Mouse (Mus musculus): ENCODE data around the gene Ggct. TPM values are rescaled to one million over a fixed set of nuclear protein-coding genes. Genes with fewer than 3 reads are reported as not detected.

The Ggct gene
- polyA plus RNA-seq, 1 experiment: 1.2 TPM

DNA sequence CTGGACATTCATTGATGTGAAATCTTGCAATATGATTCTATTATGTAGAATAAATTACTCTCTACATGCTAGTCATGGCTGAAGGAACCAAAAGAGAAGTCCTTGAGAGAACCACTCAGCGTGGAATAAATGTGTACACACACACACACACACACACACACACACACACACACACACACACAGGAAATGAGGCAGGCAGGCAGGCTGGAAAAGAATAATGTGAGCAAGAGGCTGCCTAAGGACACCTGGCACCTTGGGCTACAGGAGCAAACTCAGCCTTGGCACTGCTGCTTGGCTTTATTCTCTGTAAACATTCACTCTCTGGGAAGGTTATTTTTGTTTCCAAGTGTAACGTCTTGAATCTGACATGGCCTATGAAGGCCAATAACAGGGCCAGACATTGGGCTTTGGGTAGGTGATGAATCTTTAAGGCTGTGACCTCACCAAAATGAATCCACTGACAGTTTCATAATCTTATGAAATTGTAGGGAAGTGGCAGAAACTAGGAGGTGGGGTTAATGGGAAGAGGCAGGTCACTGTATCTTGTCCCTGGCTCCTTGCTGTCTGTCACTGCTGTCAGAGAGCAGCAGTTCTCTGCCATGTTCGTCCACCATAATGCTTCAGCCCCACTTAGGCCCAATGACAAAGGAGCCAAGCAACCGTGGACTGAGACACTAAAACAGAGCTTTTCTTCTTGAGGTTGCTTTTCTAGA lies 46.4 kb downstream of the Ggct start:
- no peak for TF ChIP-seq CTCF (IDR thresholded peaks at IDR 0.05; ENCODE audit: borderline replicate concordance, control insufficient read depth, extremely low read depth, insufficient read depth, low read length, poor library complexity)
- TF ChIP-seq POLR2A (IDR thresholded peaks at IDR 0.05; ENCODE audit: control insufficient read depth, extremely low read depth, insufficient read depth, low read length, poor library complexity): no peak
- no peaks in the 10 kb centered on the region for H3K36me3 ChIP-seq (ENCODE audit: control insufficient read depth, insufficient read depth, low read length)
- peaks cover 3% of the 10 kb centered on the region; the same call in 1 of the 2 replicates for H3K4me1 ChIP-seq (replicated peaks; ENCODE audit: control insufficient read depth, insufficient read depth, low read length)
- H3K27ac ChIP-seq (ENCODE audit: control insufficient read depth, insufficient read depth, low read length): no peak overlapping the region
- WGBS: 70% methylated on average over 4 of the region's 4 CpGs
- DNase-seq: no peak
- no peak overlapping the region for H3K4me3 ChIP-seq (ENCODE audit: control insufficient read depth, insufficient read depth, low read length)
- H3K27me3 ChIP-seq (ENCODE audit: control insufficient read depth, insufficient read depth, low read length): no peaks in the 10 kb centered on the region

DNA sequence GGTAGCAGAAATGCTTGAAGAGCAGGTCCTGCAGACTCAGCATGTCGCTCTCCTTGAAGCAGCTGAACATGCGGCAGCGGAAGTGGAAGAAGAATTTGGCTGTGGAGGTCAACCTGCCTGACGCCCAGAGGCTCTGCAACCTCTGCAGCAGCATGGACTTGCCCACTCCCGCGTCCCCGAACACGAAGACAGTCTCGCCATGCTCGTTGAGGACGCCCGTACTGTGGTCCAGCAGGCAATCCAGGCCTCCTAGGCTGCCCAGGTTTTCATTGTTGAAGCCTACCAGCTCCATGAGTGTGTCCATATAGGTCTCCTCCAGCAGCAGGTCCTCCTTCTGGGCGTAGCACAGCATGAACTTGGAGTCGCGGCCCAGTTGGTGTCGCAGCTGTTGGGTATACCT lies 48.2 kb downstream of the Ggct start:
- DNase-seq: no peak
- H3K27ac ChIP-seq (ENCODE audit: control insufficient read depth, insufficient read depth, low read length): no peak overlapping the region
- peaks cover 5% of the 10 kb centered on the region for H3K4me1 ChIP-seq (replicated peaks; ENCODE audit: control insufficient read depth, insufficient read depth, low read length)
- TF ChIP-seq CTCF (IDR thresholded peaks at IDR 0.05; ENCODE audit: borderline replicate concordance, control insufficient read depth, extremely low read depth, insufficient read depth, low read length, poor library complexity): no peak
- no peak for TF ChIP-seq POLR2A (IDR thresholded peaks at IDR 0.05; ENCODE audit: control insufficient read depth, extremely low read depth, insufficient read depth, low read length, poor library complexity)
- no peaks in the 10 kb centered on the region for H3K36me3 ChIP-seq (ENCODE audit: control insufficient read depth, insufficient read depth, low read length)
- 96% methylated on average over 16 of the region's 16 CpGs for WGBS
- no peak overlapping the region for H3K4me3 ChIP-seq (ENCODE audit: control insufficient read depth, insufficient read depth, low read length)
- H3K27me3 ChIP-seq (ENCODE audit: control insufficient read depth, insufficient read depth, low read length): no peaks in the 10 kb centered on the region

GRCm38 (mm10) chr6:54943753-54944152 lies 49.0 kb downstream of the Ggct start:
- H3K4me3 ChIP-seq (ENCODE audit: control insufficient read depth, insufficient read depth, low read length): no peak overlapping the region
- WGBS: 93% methylated on average over 24 of the region's 24 CpGs
- TF ChIP-seq CTCF (IDR thresholded peaks at IDR 0.05; ENCODE audit: borderline replicate concordance, control insufficient read depth, extremely low read depth, insufficient read depth, low read length, poor library complexity) (no peak), POLR2A (IDR thresholded peaks at IDR 0.05; ENCODE audit: control insufficient read depth, extremely low read depth, insufficient read depth, low read length, poor library complexity) (no peak)

DNA sequence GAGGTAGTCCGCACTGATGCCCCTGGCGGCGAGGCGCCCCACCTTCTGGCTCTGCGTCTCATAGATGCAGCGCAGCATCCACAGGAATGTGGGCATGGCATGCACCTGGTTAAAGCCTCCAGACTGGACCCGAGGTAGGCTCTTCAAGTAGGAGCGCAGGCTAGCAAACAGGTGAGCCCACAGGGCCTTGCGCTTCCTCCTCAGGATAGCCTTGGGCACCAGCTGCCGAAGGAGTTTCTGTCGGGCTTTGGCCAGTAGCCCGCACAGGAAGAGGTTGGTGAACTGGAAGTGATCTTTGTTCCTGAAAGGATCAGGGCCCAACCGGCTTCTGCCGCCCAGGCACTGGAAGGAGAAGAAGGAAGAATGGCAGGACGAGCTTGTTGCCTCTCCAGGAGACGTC lies 49.5 kb downstream of the Ggct start:
- Histone ChIP-seq H3K36me3 (ENCODE audit: control insufficient read depth, insufficient read depth, low read length) (no peaks in the 10 kb centered on the region), H3K27ac (ENCODE audit: control insufficient read depth, insufficient read depth, low read length) (no peak overlapping the region), H3K4me1 (replicated peaks; ENCODE audit: control insufficient read depth, insufficient read depth, low read length) (peaks cover 2% of the 10 kb centered on the region; the same call in 1 of the 2 replicates), H3K4me3 (ENCODE audit: control insufficient read depth, insufficient read depth, low read length) (no peak overlapping the region), H3K27me3 (ENCODE audit: control insufficient read depth, insufficient read depth, low read length) (no peaks in the 10 kb centered on the region)
- WGBS: 93% methylated on average over 16 of the region's 16 CpGs
- DNase-seq: no peak
- TF ChIP-seq CTCF (IDR thresholded peaks at IDR 0.05; ENCODE audit: borderline replicate concordance, control insufficient read depth, extremely low read depth, insufficient read depth, low read length, poor library complexity): no peak
- no peak for TF ChIP-seq POLR2A (IDR thresholded peaks at IDR 0.05; ENCODE audit: control insufficient read depth, extremely low read depth, insufficient read depth, low read length, poor library complexity)

More at GRCm38 (mm10) chr6:54943753-54944152, 49.0 kb downstream of the Ggct start:
- peaks cover 4% of the 10 kb centered on the region for H3K4me1 ChIP-seq (replicated peaks; ENCODE audit: control insufficient read depth, insufficient read depth, low read length)
- H3K27ac ChIP-seq (ENCODE audit: control insufficient read depth, insufficient read depth, low read length): no peak overlapping the region
- no peaks in the 10 kb centered on the region for H3K27me3 ChIP-seq (ENCODE audit: control insufficient read depth, insufficient read depth, low read length)
- DNase-seq: no peak
- no peaks in the 10 kb centered on the region for H3K36me3 ChIP-seq (ENCODE audit: control insufficient read depth, insufficient read depth, low read length)

GRCm38 (mm10) chr6:54941149-54941548 lies 51.6 kb downstream of the Ggct start:
- H3K27me3 ChIP-seq (ENCODE audit: control insufficient read depth, insufficient read depth, low read length): no peaks in the 10 kb centered on the region
- WGBS: 95% methylated on average over 6 of the region's 6 CpGs
- no peak overlapping the region for H3K27ac ChIP-seq (ENCODE audit: control insufficient read depth, insufficient read depth, low read length)
- peaks cover 4% of the 10 kb centered on the region for H3K4me1 ChIP-seq (replicated peaks; ENCODE audit: control insufficient read depth, insufficient read depth, low read length)
- H3K36me3 ChIP-seq (ENCODE audit: control insufficient read depth, insufficient read depth, low read length): no peaks in the 10 kb centered on the region
- DNase-seq: no peak
- no peak for TF ChIP-seq POLR2A (IDR thresholded peaks at IDR 0.05; ENCODE audit: control insufficient read depth, extremely low read depth, insufficient read depth, low read length, poor library complexity)
- TF ChIP-seq CTCF (IDR thresholded peaks at IDR 0.05; ENCODE audit: borderline replicate concordance, control insufficient read depth, extremely low read depth, insufficient read depth, low read length, poor library complexity): no peak
- H3K4me3 ChIP-seq (ENCODE audit: control insufficient read depth, insufficient read depth, low read length): no peak overlapping the region

GRCm38 (mm10) chr6:54940126-54940525 lies 52.6 kb downstream of the Ggct start:
- H3K27ac ChIP-seq (ENCODE audit: control insufficient read depth, insufficient read depth, low read length): no peak overlapping the region
- H3K36me3 ChIP-seq (ENCODE audit: control insufficient read depth, insufficient read depth, low read length): no peaks in the 10 kb centered on the region
- 40% methylated on average over 7 of the region's 7 CpGs for WGBS
- no peak overlapping the region for H3K4me3 ChIP-seq (ENCODE audit: control insufficient read depth, insufficient read depth, low read length)
- no peaks in the 10 kb centered on the region for H3K27me3 ChIP-seq (ENCODE audit: control insufficient read depth, insufficient read depth, low read length)
- H3K4me1 ChIP-seq (replicated peaks; ENCODE audit: control insufficient read depth, insufficient read depth, low read length): peaks cover 8% of the 10 kb centered on the region
- no peak for DNase-seq
- no peak for TF ChIP-seq CTCF (IDR thresholded peaks at IDR 0.05; ENCODE audit: borderline replicate concordance, control insufficient read depth, extremely low read depth, insufficient read depth, low read length, poor library complexity)
- no peak for TF ChIP-seq POLR2A (IDR thresholded peaks at IDR 0.05; ENCODE audit: control insufficient read depth, extremely low read depth, insufficient read depth, low read length, poor library complexity)
